Mouse (Mus musculus): Measurements from ENCODE around the gene Pml. TPM values are rescaled to one million over a fixed set of nuclear protein-coding genes. Genes with fewer than 3 reads are reported as not detected.

The Pml gene
- 26.7 TPM in 2 replicates for polyA plus RNA-seq (2015; fragmentation: Nextera tagmentation; extraction: Ambion mirVana)

DNA sequence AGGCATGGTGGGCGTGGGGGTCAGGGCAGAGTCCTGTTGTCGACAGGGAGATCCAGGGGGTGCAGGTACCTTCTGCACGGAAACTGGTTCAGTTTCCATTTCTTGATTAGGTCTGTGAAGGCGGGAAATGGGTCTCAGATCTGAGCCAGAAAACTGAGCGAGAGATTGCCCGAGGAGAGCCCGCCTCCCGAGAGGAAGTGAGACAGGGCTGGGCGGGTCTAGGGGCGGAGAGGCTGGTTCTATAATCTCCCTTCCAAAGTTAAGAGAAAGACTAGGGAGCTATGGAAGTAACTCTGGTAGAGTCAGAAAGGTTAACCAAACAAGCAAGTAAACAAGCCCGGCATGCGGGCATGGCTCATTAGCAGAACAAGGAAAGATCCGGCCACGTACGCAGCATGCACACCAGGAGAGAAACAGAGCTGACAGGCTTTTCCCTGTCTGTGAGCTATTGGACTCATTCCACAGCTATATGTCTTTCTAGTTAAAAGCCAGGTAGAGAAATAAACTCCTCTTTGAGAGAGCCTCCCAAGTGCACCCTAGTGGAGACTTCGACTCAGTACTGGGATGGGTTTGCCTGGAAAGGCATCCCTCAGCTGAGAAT is at the start of gene Pml:
Gene Pml (minus strand): TSS at position 195 of the 601 bp plus-strand sequence.
- ATAC-seq (ENCODE audit: low FRiP score, low TSS enrichment) = peak; percentile 67
- no peaks in the 10 kb centered on the region for H3K9me3 ChIP-seq (ENCODE audit: low read length)
- peak within 1 kb of the TSS; percentile 84 for H3K9ac ChIP-seq (replicated peaks; ENCODE audit: low read length)
- H3K27me3 ChIP-seq (ENCODE audit: insufficient read depth, low read length) = no peaks in the 10 kb centered on the region
- peak within 1 kb of the TSS; percentile 74 for H3K4me3 ChIP-seq (ENCODE audit: low read length)
- H3K36me3 ChIP-seq (ENCODE audit: insufficient read depth, low read length) = no peaks in the 10 kb centered on the region
- H3K4me1 ChIP-seq (ENCODE audit: insufficient read depth, low read length) = peaks cover 40% of the 10 kb centered on the region
- peak within 1 kb of the TSS; percentile 92 for H3K27ac ChIP-seq (ENCODE audit: low read length)
- peak within 1 kb of the TSS; percentile 88 for H3K4me2 ChIP-seq (replicated peaks; ENCODE audit: low read depth, low read length)
- WGBS = under 1% methylated on average over 16 of the region's 16 CpGs

DNA sequence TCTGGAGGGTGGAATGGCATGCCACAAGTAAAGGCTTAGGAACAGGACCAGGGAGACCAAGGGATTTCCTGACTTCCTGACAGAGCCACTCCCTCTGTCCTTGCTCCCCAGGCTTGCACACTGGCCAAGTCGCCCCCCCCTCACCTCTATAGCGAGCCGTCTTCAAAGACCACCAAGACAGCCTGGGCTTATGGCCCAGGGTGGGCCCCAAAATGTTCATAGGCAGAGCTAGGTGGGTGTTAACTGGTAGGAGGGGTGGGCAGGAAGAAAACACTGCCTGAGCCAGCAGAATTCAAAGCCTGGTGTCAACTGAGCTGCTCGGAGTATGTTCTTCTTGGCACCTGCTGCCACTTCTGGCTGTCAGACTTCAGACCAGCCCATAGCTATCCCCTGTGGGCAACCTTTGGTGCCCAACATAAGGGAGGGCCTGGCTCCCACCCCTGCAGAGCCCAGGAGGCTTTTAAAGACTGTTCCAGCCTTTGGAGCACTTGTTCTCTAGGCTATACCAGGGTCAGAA is 48.4 kb upstream of the Pml start:
- no peak overlapping the region for H3K9ac ChIP-seq (replicated peaks; ENCODE audit: low read length)
- WGBS = 63% methylated on average over 4 of the region's 4 CpGs
- H3K4me2 ChIP-seq (replicated peaks; ENCODE audit: low read depth, low read length) = no peak overlapping the region
- no peaks in the 10 kb centered on the region for H3K9me3 ChIP-seq (ENCODE audit: low read length)
- H3K4me3 ChIP-seq (ENCODE audit: low read length) = no peak overlapping the region
- H3K36me3 ChIP-seq (ENCODE audit: insufficient read depth, low read length) = no peaks in the 10 kb centered on the region
- no peak for ATAC-seq (ENCODE audit: low FRiP score, low TSS enrichment)
- no peak overlapping the region for H3K27ac ChIP-seq (ENCODE audit: low read length)
- no peaks in the 10 kb centered on the region for H3K27me3 ChIP-seq (ENCODE audit: insufficient read depth, low read length)
- H3K4me1 ChIP-seq (ENCODE audit: insufficient read depth, low read length) = peaks cover 31% of the 10 kb centered on the region

DNA sequence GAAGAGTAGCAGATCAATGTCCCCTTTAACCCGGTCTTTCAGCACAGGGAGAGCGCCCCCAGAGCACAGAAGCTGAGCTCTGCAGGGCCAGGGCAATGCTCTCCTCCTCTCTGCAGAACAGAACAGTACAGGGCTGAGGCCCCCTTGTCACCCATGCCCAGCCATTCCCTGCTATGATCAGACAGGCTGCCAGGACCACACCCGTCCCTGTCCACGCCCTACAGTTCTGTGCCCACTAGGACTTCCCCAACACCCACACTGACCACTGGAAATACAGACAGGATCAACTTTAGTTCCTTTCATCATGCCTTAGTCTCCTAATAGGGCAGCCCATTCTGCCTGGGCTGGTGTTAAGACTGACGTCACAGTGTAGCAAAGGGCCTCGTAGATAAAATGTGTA is 47.5 kb upstream of the Pml start:
- Histone ChIP-seq H3K4me1 (ENCODE audit: insufficient read depth, low read length) (peaks cover 27% of the 10 kb centered on the region), H3K36me3 (ENCODE audit: insufficient read depth, low read length) (no peaks in the 10 kb centered on the region), H3K4me3 (ENCODE audit: low read length) (no peak overlapping the region), H3K27me3 (ENCODE audit: insufficient read depth, low read length) (no peaks in the 10 kb centered on the region), H3K9ac (replicated peaks; ENCODE audit: low read length) (no peak overlapping the region), H3K9me3 (ENCODE audit: low read length) (no peaks in the 10 kb centered on the region), H3K27ac (ENCODE audit: low read length) (no peak overlapping the region; the same call in 1 of the 2 replicates), H3K4me2 (replicated peaks; ENCODE audit: low read depth, low read length) (no peak overlapping the region)
- ATAC-seq (ENCODE audit: low FRiP score, low TSS enrichment) = no peak
- 89% methylated on average over 6 of the region's 6 CpGs for WGBS

DNA sequence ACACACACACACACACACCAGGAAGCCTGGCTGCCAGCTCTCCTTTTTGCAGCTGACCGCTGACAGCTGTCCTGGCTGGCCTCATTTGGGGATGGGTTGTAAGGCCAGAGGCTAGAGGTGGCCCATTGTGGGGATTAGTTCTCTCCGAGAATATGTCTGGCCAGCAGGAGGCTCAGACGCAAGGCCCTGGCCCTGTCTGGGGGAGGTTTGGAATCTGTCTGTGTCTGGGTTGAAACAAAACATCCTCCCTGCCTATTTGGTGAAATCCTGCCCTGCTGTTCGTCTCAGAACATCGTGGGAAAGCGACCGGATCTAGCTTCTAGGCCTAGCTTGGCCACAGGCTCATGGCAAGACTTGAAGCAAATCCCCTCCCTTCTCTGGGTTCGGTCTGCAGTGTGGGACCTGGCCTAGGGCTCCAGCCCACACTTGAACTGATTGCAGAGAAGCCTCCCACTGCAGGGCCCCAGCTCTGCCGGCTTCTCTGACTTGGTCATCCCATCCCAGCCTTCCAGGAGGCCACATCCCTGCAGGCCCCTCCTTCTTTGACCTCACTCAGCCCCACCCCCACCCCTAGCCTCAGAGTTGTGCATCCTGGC is 46.3 kb upstream of the Pml start:
- WGBS = 16% methylated on average over 9 of the region's 9 CpGs
- peak; percentile 82 for ATAC-seq (ENCODE audit: low FRiP score, low TSS enrichment)

DNA sequence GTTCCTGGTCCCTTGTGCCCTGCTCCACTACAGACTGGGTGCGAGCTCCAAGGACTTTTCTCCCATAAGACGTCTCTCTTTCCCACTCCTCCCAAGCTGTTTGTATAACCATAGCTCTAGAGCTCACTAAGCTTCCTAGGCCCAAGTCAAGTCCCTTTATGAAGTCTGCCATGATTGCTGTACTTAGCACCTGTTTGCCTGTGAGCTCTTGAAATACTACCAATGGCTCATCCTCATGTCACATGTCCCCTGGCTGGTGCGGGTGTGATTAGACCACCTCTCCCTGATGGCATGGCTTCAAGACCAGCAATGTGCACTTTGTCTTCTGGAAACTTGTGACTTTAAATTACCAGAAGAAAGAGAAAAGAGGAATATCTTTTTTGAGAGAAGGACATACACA is 45.8 kb upstream of the Pml start:
- WGBS = 82% methylated on average over 3 of the region's 3 CpGs
- Histone ChIP-seq H3K4me2 (replicated peaks; ENCODE audit: low read depth, low read length) (no peak overlapping the region), H3K9me3 (ENCODE audit: low read length) (no peaks in the 10 kb centered on the region), H3K4me1 (ENCODE audit: insufficient read depth, low read length) (peaks cover 27% of the 10 kb centered on the region), H3K27ac (ENCODE audit: low read length) (peak overlapping the region; percentile 89), H3K36me3 (ENCODE audit: insufficient read depth, low read length) (no peaks in the 10 kb centered on the region), H3K9ac (replicated peaks; ENCODE audit: low read length) (no peak overlapping the region), H3K27me3 (ENCODE audit: insufficient read depth, low read length) (no peaks in the 10 kb centered on the region), H3K4me3 (ENCODE audit: low read length) (no peak overlapping the region)
- no peak for ATAC-seq (ENCODE audit: low FRiP score, low TSS enrichment)

More for the DNA sequence above, 46.3 kb upstream of the Pml start:
- H3K27me3 ChIP-seq (ENCODE audit: insufficient read depth, low read length) = no peaks in the 10 kb centered on the region
- H3K9ac ChIP-seq (replicated peaks; ENCODE audit: low read length) = 0 out of 2 replicates have a peak overlapping the region, but pooled peaks have one; percentile 3
- no peak overlapping the region for H3K4me2 ChIP-seq (replicated peaks; ENCODE audit: low read depth, low read length)
- peaks cover 27% of the 10 kb centered on the region for H3K4me1 ChIP-seq (ENCODE audit: insufficient read depth, low read length)
- H3K4me3 ChIP-seq (ENCODE audit: low read length) = no peak overlapping the region
- no peaks in the 10 kb centered on the region for H3K9me3 ChIP-seq (ENCODE audit: low read length)
- H3K27ac ChIP-seq (ENCODE audit: low read length) = peak overlapping the region; percentile 89
- no peaks in the 10 kb centered on the region for H3K36me3 ChIP-seq (ENCODE audit: insufficient read depth, low read length)

DNA sequence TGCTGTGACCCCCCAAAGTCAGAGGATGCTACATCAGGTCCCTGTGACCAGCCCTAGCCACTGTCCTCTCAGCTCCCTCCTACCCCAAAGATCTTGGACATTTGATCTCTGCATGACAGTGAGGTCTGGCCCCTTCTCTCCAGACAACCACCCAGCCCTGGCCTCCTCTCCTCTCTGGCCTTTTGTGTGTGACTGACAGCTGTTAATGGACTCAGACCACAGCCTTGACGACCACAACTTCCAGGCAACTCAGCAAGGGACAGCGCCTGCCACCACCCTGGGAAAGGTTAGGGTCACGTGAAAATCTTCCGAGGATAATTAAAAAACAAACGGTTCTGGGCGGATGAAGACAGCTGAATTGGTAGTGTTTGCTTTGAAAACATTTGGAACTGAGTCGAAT is 44.9 kb upstream of the Pml start:
- H3K27me3 ChIP-seq (ENCODE audit: insufficient read depth, low read length) = no peaks in the 10 kb centered on the region
- no peaks in the 10 kb centered on the region for H3K9me3 ChIP-seq (ENCODE audit: low read length)
- no peak overlapping the region for H3K9ac ChIP-seq (replicated peaks; ENCODE audit: low read length)
- H3K27ac ChIP-seq (ENCODE audit: low read length) = no peak overlapping the region
- no peak overlapping the region for H3K4me3 ChIP-seq (ENCODE audit: low read length)
- H3K4me2 ChIP-seq (replicated peaks; ENCODE audit: low read depth, low read length) = no peak overlapping the region
- WGBS = 31% methylated on average over 7 of the region's 7 CpGs
- no peak for ATAC-seq (ENCODE audit: low FRiP score, low TSS enrichment)
- peaks cover 22% of the 10 kb centered on the region for H3K4me1 ChIP-seq (ENCODE audit: insufficient read depth, low read length)
- H3K36me3 ChIP-seq (ENCODE audit: insufficient read depth, low read length) = no peaks in the 10 kb centered on the region

DNA sequence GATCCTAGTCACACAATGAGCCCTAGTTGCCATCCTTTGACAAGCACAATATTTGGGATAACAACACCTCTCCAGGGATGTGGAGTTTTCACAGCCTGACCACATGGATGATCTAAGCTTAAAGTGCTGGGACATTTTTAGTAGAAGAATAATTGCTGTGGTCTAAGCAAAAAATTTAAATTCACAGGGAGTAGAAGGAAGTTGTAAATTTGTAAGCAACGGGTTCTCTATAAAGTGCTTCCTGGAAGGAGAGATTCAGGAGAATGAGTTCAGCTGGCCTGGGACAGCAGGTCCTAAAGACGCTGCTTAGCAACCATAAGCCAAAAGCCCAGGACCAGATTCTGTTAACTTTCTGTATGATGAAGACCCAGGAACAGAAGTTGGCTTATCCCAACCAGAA is 40.3 kb upstream of the Pml start:
- H3K27ac ChIP-seq (ENCODE audit: low read length) = peak overlapping the region; percentile 72
- H3K4me1 ChIP-seq (ENCODE audit: insufficient read depth, low read length) = peaks cover 4% of the 10 kb centered on the region; the same call in 1 of the 2 replicates
- no peak overlapping the region for H3K9ac ChIP-seq (replicated peaks; ENCODE audit: low read length)
- no peak overlapping the region for H3K4me2 ChIP-seq (replicated peaks; ENCODE audit: low read depth, low read length)
- no peaks in the 10 kb centered on the region for H3K36me3 ChIP-seq (ENCODE audit: insufficient read depth, low read length)
- H3K4me3 ChIP-seq (ENCODE audit: low read length) = no peak overlapping the region
- ATAC-seq (ENCODE audit: low FRiP score, low TSS enrichment) = no peak
- H3K9me3 ChIP-seq (ENCODE audit: low read length) = no peaks in the 10 kb centered on the region
- no peaks in the 10 kb centered on the region for H3K27me3 ChIP-seq (ENCODE audit: insufficient read depth, low read length)
- 42% methylated on average over 2 of the region's 2 CpGs for WGBS

DNA sequence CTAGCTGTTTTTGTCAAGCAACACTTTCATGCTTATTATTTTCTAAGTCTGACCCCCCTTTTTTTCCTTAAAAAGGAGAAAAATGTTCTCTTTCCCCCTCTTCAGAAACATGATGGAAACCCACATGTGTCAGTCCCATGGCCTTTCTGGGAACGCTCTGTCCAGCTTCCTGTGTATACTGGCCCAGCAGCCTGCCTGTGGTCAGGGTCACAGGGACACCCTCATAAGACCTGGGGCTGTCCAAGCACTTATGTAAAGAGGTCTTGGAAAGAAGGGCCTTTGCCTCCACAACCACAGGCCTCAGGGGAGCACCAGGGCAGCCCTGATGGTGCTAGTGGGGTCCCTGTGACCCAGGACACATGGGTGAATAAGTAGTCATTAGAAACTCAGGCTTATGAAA is 39.5 kb upstream of the Pml start:
- Histone ChIP-seq H3K4me3 (ENCODE audit: low read length) (no peak overlapping the region), H3K4me1 (ENCODE audit: insufficient read depth, low read length) (no peaks in the 10 kb centered on the region), H3K9me3 (ENCODE audit: low read length) (no peaks in the 10 kb centered on the region), H3K4me2 (replicated peaks; ENCODE audit: low read depth, low read length) (no peak overlapping the region), H3K27ac (ENCODE audit: low read length) (peak overlapping the region; percentile 72), H3K27me3 (ENCODE audit: insufficient read depth, low read length) (no peaks in the 10 kb centered on the region), H3K36me3 (ENCODE audit: insufficient read depth, low read length) (no peaks in the 10 kb centered on the region), H3K9ac (replicated peaks; ENCODE audit: low read length) (no peak overlapping the region)
- WGBS = 55% methylated on average over 1 of the region's 1 CpGs
- ATAC-seq (ENCODE audit: low FRiP score, low TSS enrichment) = peak; percentile 52; the same call in 1 of the 2 replicates

DNA sequence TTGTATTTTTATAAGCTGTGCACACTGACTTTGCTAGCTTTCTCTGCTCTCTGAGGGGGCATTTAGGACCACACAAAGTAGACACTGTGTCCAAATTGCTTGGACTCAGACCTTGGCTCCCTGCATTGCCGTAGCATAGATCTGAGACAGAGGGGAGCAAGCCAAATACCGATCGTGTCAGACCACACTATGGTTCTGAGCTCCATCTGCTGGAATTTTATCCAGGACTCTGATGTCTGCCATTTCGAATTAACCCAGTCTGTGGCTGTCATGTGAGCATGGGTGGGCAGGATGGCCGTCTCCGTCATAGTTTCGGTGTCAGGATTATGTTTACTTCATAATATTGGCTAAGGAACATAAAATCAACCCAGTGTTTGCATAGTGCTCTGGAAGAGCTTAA is 33.8 kb upstream of the Pml start:
- Histone ChIP-seq H3K27me3 (ENCODE audit: insufficient read depth, low read length) (no peaks in the 10 kb centered on the region), H3K9me3 (ENCODE audit: low read length) (no peaks in the 10 kb centered on the region), H3K4me1 (ENCODE audit: insufficient read depth, low read length) (peaks cover 3% of the 10 kb centered on the region; the same call in 1 of the 2 replicates), H3K4me3 (ENCODE audit: low read length) (no peak overlapping the region), H3K27ac (ENCODE audit: low read length) (no peak overlapping the region), H3K4me2 (replicated peaks; ENCODE audit: low read depth, low read length) (no peak overlapping the region), H3K9ac (replicated peaks; ENCODE audit: low read length) (no peak overlapping the region), H3K36me3 (ENCODE audit: insufficient read depth, low read length) (no peaks in the 10 kb centered on the region)
- WGBS = 59% methylated on average over 7 of the region's 7 CpGs
- no peak for ATAC-seq (ENCODE audit: low FRiP score, low TSS enrichment)

DNA sequence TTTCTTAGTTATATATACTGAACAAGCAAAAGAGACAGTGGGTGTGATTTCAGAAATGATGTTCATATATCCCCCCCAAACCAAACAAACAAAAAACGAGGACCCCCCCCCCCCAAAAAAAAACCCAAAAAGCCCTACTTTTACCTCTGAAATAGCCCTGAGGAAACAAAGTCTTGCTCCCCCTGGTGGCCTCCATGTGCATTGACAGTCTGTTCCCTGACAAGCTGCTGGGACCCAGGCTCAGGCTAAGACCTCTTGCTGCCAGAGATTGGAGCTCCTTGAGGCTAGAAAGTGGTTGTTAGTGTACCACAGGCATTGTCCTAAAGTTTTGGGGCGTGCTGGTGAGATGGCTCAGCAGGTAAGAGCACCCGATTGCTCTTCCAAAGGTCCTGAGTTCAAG is 32.0 kb upstream of the Pml start:
- no peaks in the 10 kb centered on the region for H3K36me3 ChIP-seq (ENCODE audit: insufficient read depth, low read length)
- no peak overlapping the region for H3K9ac ChIP-seq (replicated peaks; ENCODE audit: low read length)
- 69% methylated on average over 3 of the region's 3 CpGs for WGBS
- ATAC-seq (ENCODE audit: low FRiP score, low TSS enrichment) = no peak
- no peak overlapping the region for H3K27ac ChIP-seq (ENCODE audit: low read length)
- no peak overlapping the region for H3K4me2 ChIP-seq (replicated peaks; ENCODE audit: low read depth, low read length)
- H3K4me1 ChIP-seq (ENCODE audit: insufficient read depth, low read length) = peaks cover 3% of the 10 kb centered on the region; the same call in 1 of the 2 replicates
- no peaks in the 10 kb centered on the region for H3K27me3 ChIP-seq (ENCODE audit: insufficient read depth, low read length)
- no peak overlapping the region for H3K4me3 ChIP-seq (ENCODE audit: low read length)
- H3K9me3 ChIP-seq (ENCODE audit: low read length) = no peaks in the 10 kb centered on the region
